Mouse (Mus musculus) left cerebral cortex, adult 2 months (tissue): Measurements from ENCODE around the gene Gclm. TPM values are rescaled to one million over a fixed set of nuclear protein-coding genes. Genes with fewer than 3 reads are reported as not detected.

Experiments
- DNase-seq, 2 experiments: peaks; one replicate each; pipeline ENCODE4 v3.0.0; 2021 to 2022; ENCODE audit warnings: low spot score in 2 of 2, mixed read lengths in 1 of 2; ENCODE audit errors: extremely low spot score in 1 of 2
- H3K27ac ChIP-seq: fragments of 200-600 bp; 2 replicates; pipeline ENCODE4 v1.8.1; 2022
- H3K4me3 ChIP-seq: fragments of 200-600 bp; 2 replicates; pipeline ENCODE4 v1.8.1; 2022
- CTCF ChIP-seq: fragments of 200-600 bp; IDR thresholded peaks from 2 replicates; pipeline ENCODE4 v1.8.1; 2022; ENCODE audit warnings: antibody characterized with exemption, mild to moderate bottlenecking, moderate library complexity
- intact Hi-C: fragments of 180-260 bp; cut with DNase I; formaldehyde crosslinking; loops from one replicate; pipeline ENCODE4 v1.15.1; 2025
- long read RNA-seq, 2 experiments: library from polyadenylated mRNA; stranded (forward); transcript quantifications; one replicate each; pipeline ENCODE4 v2.0.0; 2021; ENCODE audit warnings: borderline mapping rate in 2 of 2
- total RNA-seq, 2 experiments: library from RNA; stranded (reverse); gene quantifications; 2 replicates each; pipeline ENCODE4 v1.2.3; 2021

Gclm gene
- 10 to 100 TPM; 60.5 to 67.3 TPM for total RNA-seq
- long read RNA-seq, experiment 1, full-length matches to known transcripts: 58 of 64 reads
- long read RNA-seq, experiment 1, partial matches to known transcripts: 1 of 64 reads
- long read RNA-seq, experiment 1, other reads (novel, unspliced or antisense): 5 of 64 reads
- long read RNA-seq, experiment 2, full-length matches to known transcripts: 69 of 70 reads
- long read RNA-seq, experiment 2, partial matches to known transcripts: 0 of 70 reads
- long read RNA-seq, experiment 2, other reads (novel, unspliced or antisense): 1 of 70 reads

GRCm38 (mm10) chr3:122245215-122245877, at the start of gene Gclm:
TSS of gene Gclm (plus strand) at chr3:122245557.
- intact Hi-C loops: loop anchor here (1.0 to 5.0 kb wide), 4 partner anchors 28 to 358 kb away; no protein-coding TSS in a partner anchor
- DNase-seq: peak; percentile 92 to 94
- peak; percentile 64 for TF ChIP-seq CTCF
- H3K27ac ChIP-seq: peak within 1 kb of the TSS; percentile 84
- H3K4me3 ChIP-seq: peak within 1 kb of the TSS; percentile 96

DNA sequence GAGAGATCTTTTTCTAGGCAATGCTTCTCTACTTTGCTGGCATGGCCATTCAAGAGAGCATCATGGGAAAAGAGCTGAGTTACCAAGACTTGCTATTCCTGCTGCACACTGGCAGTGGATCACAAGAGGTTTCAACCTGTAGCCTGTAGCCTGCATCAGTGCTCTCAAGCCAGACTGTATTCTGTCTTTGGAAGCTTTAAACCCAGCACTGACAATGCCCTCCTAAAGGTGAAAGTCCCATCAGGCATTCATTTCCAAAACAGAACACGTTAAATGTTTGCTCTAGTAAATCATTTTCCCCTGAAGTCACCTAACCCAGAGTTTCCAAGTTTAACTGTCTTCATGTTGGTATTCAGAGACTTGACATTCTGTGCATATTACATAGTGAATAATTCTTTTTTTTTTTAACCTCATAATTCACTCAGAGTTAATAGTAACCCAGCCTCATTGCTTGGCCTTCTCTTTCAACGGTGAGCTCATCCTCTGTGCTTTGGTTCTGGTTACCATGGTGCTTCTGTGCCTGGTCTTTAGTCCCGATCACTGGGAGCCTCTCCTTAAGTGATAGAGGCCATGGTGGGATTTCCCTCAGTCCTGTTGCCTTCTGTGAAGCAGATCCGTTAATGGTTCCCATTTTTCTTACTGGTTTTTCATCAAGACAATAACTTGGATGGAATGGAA, 48.6 kb upstream of the Gclm start:
- Histone ChIP-seq H3K4me3 (no peak overlapping the region), H3K27ac (no peak overlapping the region)
- TF ChIP-seq CTCF: no peak
- no peak for DNase-seq
- intact Hi-C loops: no loop called here

DNA sequence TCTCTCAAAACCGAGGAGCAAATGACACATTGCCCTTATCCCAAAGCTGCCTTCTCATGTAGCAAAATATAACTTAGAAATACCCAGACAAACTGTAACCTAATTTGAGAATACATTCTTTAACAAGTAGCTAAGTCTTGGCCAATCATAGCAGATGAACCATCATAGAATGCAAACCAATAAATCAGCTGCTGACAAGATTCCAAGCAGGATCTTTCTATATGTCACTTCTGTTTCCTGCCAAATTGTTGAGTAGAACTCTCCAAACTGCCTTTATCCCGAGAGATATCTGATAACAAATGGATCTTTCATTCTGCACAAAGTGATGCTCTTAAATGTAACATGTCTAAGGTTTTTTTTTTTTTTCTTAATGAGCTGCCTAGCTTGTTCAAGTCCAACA, 46.8 kb upstream of the Gclm start:
- DNase-seq: no peak
- TF ChIP-seq CTCF: no peak
- Histone ChIP-seq H3K27ac (no peak overlapping the region), H3K4me3 (no peak overlapping the region)
- intact Hi-C loops: no loop called here

GRCm38 (mm10) chr3:122198966-122199381, 46.4 kb upstream of the Gclm start:
- intact Hi-C loops: no loop called here
- DNase-seq: no peak
- TF ChIP-seq CTCF: no peak
- H3K27ac ChIP-seq: no peak overlapping the region
- H3K4me3 ChIP-seq: no peak overlapping the region

DNA sequence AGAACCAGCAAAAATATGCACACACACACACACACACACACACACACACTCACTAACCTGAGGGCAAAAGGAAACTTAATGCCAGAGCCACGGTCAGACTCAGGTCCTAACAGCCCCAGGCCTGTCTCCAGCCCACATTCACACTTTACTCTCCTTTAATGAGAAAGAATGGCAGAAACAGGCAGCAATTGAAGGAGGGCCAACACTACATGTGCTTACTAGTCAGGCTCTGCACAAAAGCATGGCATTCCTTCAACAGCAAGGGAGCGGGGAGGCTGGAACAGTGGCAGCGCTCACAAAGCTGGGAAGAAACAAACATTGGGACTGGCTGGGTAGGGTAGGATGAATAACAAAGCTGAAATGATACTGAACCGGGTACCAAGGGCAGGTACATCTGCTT, 45.8 kb upstream of the Gclm start:
- H3K4me3 ChIP-seq: no peak overlapping the region
- no peak for TF ChIP-seq CTCF
- H3K27ac ChIP-seq: no peak overlapping the region
- intact Hi-C loops: no loop called here
- DNase-seq: no peak

DNA sequence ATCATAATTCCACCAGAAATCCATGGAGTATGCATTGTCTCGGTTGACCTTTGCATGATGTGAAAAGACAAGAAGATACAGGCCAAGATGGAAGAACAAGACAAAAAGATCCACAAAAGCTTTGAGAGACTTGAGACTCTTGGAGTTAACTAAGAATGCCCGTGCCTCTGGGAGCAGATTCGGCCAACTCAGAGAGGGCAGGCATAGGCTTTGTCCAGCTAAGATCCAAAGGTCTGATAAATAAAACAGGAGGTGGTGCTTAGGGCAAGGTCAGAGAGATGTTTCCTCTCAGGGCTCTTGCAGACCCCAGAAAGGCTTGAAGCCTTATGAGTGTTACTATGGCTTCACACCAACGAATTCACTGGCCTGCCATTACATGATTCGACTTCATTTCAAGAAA, 45.3 kb upstream of the Gclm start:
- TF ChIP-seq CTCF: no peak
- Histone ChIP-seq H3K4me3 (no peak overlapping the region), H3K27ac (no peak overlapping the region)
- intact Hi-C loops: no loop called here
- no peak for DNase-seq

- no peak for DNase-seq
- H3K4me3 ChIP-seq: no peak overlapping the region
- intact Hi-C loops: no loop called here
- no peak overlapping the region for H3K27ac ChIP-seq
- no peak for TF ChIP-seq CTCF
Observed at GRCm38 (mm10) chr3:122200447-122200846, 44.9 kb upstream of the Gclm start.

DNA sequence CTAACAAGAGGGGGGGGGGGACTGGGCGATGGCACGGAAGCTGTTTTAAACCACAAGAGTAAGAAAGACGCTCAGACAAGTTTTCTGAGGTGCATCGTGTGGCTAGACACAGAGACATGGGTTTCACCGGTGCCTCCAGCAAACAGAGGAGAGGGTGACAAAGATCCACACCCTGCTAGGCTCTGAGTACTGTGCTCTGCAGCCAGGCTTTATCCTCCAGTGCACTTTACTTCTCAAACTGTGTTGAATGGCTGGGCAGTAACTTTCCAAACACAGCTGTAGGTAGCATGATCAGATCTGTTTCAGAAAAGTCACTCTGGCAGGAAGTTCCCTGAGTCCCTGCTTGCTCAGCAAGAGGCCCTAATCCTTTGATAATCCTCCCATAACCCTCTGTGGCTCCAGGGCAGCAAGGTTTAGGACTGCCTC, 43.0 kb upstream of the Gclm start:
- no peak for DNase-seq
- no peak for TF ChIP-seq CTCF
- H3K27ac ChIP-seq: no peak overlapping the region
- no peak overlapping the region for H3K4me3 ChIP-seq
- intact Hi-C loops: no loop called here

DNA sequence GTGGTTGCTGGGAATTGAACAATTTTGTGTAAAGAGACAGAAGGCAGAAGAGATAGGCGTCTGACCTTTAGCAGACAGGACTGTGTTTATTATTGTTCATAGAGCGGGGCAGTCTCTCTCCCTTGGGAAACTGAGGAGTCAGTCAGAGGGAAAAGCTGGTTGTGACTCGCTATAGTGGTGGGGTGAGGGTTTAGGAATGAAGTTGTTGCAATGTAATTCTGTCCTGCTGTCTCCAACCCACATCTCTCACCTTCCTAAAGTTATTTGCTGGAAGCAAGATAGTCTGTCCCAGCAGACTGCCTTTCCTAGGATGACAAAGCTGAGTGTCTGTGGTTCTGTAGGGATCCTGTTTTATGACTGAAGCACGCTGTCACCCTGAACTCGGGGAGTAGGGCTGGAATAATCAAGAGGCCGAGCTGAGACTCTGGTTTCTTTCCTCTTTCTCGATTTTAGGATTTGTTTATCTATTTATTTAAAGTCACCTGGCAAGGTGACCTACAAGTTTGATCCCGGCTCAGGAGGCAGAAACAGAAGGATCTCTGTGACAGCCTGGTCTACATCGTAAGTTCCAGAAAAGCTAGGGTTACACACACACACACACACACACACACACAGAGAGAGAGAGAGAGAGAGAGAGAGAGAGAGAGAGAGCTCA, 41.6 kb upstream of the Gclm start:
- Histone ChIP-seq H3K4me3 (no peak overlapping the region), H3K27ac (no peak overlapping the region)
- intact Hi-C loops: no loop called here
- DNase-seq: no peak
- TF ChIP-seq CTCF: no peak

- no peak for DNase-seq
- no peak overlapping the region for H3K4me3 ChIP-seq
- TF ChIP-seq CTCF: no peak
- intact Hi-C loops: no loop called here
- no peak overlapping the region for H3K27ac ChIP-seq
Observed at GRCm38 (mm10) chr3:122205753-122206152, 39.6 kb upstream of the Gclm start.

DNA sequence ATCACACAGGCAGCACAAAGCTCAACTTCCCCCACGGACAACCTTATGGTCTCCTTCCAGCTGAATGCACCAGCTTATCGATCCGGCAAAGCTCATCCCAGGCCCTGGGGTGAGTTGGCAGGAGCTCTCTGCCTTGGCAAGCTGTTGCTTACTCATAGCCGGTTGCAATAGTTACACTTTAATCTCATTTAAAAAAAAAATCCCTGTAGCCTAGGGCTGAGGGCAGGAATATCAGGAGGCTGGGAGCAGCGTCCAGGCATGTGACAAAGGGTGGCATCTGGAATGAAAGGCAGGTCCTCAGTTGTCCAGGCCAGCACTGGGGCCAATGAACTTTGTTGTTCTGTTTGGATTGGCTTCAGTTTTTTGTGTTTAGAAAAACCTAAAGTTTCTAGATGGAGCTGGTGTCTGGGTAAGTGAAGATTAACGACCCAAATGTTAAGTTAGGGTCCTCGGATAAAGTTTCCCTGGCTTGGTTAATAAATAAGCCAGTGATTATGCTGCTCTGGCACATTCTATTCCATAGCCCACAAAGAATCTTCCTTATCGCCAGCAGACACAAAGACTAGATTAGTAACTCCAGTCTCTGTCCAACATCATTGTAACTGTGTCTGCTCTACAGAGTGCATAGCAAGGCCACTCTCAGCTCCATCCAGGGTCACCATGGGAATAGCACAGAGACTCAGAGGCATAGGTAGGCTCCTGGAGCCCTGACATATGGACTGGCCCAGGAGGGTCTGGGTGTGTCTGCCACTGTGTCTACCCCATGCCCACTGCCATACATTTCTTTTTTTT, 38.9 kb upstream of the Gclm start:
- no peak overlapping the region for H3K27ac ChIP-seq
- intact Hi-C loops: no loop called here
- TF ChIP-seq CTCF: no peak
- DNase-seq: no peak
- H3K4me3 ChIP-seq: no peak overlapping the region
